Mouse (Mus musculus) heart, embryonic 13.5 days (tissue): ENCODE measurements around the gene Hbq1a. TPM values are rescaled to one million over a fixed set of nuclear protein-coding genes. Genes with fewer than 3 reads are reported as not detected.
A peak's percentile ranks its signal among the peaks of the same experiment; 100 is the strongest.

ENCODE experiments used
- ATAC-seq: fragments of 200-750 bp; cut with Nextera tagmentation; 2 replicates; pipeline ENCODE4 v1.8.0; 2017; ENCODE audit warnings: moderate TSS enrichment; ENCODE audit not compliant: insufficient number of reproducible peaks, low FRiP score, low TSS enrichment; ENCODE audit errors: extremely low read depth
- H3K27ac ChIP-seq: fragments of 300-500 bp; sonication (generic); replicated peaks from 2 replicates; pipeline ENCODE4 v1.5.1; 2015; ENCODE audit warnings: moderate library complexity, mild to moderate bottlenecking, inconsistent platforms
- H3K27me3 ChIP-seq: fragments of 300-500 bp; sonication (generic); replicated peaks from 2 replicates; pipeline ENCODE4 v1.6.1; 2015; ENCODE audit warnings: mild to moderate bottlenecking, inconsistent platforms
- H3K36me3 ChIP-seq: fragments of 300-500 bp; sonication (generic); 2 replicates; pipeline ENCODE4 v1.6.1; 2015; ENCODE audit warnings: mild to moderate bottlenecking, inconsistent platforms
- H3K4me1 ChIP-seq: fragments of 300-500 bp; sonication (generic); 2 replicates; pipeline ENCODE4 v1.6.1; 2015; ENCODE audit warnings: inconsistent platforms
- H3K4me2 ChIP-seq: fragments of 300-500 bp; sonication (generic); 2 replicates; pipeline ENCODE4 v1.6.1; 2015; ENCODE audit warnings: inconsistent platforms, mild to moderate bottlenecking, moderate library complexity
- H3K4me3 ChIP-seq: fragments of 300-500 bp; sonication (generic); 2 replicates; pipeline ENCODE4 v1.5.1; 2015; ENCODE audit warnings: moderate library complexity, mild to moderate bottlenecking, inconsistent platforms
- H3K9ac ChIP-seq: fragments of 300-500 bp; sonication (generic); 2 replicates; pipeline ENCODE4 v1.6.1; 2015; ENCODE audit warnings: inconsistent platforms, mild to moderate bottlenecking, moderate library complexity
- H3K9me3 ChIP-seq: fragments of 300-500 bp; sonication (generic); 2 replicates; pipeline ENCODE4 v1.6.1; 2016; ENCODE audit warnings: inconsistent platforms
- whole genome bisulfite sequencing: fragments of 180-500 bp; shearing (Covaris S2); methylation state at CpG from one replicate; pipeline ENCODE4 v1.1.7; 2015; ENCODE audit warnings: mixed read lengths; 5-methylcytosine and 5-hydroxymethylcytosine counted together
- polyA plus RNA-seq: library from polyadenylated mRNA; unstranded; fragments of >200 nt; fragmentation: Nextera tagmentation; extraction: Ambion mirVana; gene quantifications from 2 replicates; pipeline ENCODE4 v1.2.1, GENCODE M21; 2015

Gene Hbq1a
- polyA plus RNA-seq, 1 experiment from 2014 or later, result 8.0 TPM

DNA sequence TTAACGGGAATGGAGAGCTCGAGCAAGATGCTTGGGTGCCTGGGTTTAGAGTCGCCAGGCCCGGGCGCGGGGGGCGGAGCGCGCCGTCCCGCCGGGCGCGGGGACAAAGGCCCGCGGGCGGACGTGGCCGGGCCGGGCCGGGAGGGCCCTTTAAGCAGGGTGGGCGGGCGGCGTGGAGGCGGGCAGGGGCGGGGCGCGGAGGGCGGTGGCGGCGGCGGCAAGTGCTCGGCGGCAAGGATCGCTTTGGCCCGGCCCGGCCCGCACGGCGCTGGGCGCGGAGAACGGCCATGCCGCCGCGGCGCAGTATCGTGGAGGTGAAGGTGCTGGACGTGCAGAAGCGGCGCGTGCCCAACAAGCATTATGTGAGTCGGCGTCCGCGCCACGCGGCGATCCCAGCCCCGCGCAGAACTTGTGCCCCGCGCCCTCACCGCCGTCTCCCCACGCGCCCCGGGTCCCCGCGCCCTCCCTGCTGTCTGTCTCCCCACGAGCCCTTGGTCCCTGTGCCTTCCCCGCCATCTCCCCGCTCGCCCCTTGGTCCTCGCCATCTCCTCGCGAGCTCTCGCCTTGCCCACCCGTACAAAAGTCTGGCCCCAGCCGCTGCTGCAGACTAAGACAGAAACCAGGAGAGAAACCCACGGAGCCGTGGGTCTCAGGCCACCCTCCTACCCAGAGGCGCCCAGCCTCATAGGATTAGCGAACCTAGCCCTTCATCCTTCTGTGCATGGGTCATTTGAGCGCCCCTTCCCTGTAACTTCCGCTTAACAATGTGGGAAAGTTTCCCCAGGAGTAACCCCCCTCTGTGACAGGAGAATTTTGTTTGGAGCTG is 48.0 kb downstream of the Hbq1a start, which contains the start of gene Sh3pxd2b:
Sh3pxd2b (plus strand) TSS at position 214 of the 826 bp plus-strand sequence.
- peaks cover 18% of the 10 kb centered on the region for H3K36me3 ChIP-seq
- no peaks in the 10 kb centered on the region for H3K9me3 ChIP-seq
- WGBS, result under 1% methylated on average over 60 of the region's 86 CpGs
- H3K4me1 ChIP-seq, result peaks cover 43% of the 10 kb centered on the region
- peak; percentile 58 for ATAC-seq
- H3K27ac ChIP-seq, result peak within 1 kb of the TSS; percentile 84
- H3K4me3 ChIP-seq, result peak within 1 kb of the TSS; percentile 88
- H3K9ac ChIP-seq, result peak within 1 kb of the TSS; percentile 97
- H3K27me3 ChIP-seq, result peaks cover 7% of the 10 kb centered on the region
- H3K4me2 ChIP-seq, result peak within 1 kb of the TSS; percentile 89

DNA sequence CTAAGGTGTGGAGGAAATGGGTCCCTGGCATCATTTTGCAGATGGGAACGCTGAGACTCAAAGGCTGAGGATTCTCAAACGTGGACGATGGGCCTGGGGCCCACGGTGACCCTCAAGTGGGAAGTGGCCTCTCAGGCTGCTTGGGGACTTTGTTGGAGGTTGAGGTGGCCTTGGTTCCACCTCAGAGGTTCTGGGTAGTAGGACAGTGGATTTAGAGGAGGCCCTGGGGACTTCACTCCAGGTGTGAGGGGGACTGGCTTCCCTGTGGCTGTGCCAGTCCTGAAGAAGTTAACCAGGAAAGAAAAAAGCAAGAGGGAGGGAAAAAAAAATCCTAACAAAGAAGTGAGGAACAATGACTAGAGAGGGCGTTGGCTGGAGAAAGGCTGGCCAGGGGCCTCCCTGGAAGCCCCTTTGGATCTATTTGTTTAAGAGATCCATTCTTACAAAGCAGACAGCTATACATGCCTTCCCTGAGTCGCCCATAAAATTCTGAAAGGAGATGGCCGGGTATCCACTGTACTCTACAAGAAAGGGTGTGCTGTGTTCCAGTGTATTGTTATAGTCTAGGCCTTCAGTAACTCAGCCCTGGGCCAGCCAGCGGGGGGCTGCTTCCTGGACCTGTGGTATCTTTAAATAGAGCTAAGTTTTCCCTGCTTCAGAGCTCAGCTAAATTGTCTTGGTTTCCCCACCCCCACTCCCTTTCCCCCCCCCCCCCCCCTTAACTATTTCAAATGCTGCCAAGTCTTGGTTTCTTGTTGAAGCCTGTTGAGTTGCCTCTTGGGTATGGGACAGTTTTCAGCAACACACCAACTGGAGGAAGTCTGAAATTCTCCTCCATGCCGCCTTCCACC is 48.8 kb downstream of the Hbq1a start:
- no peaks in the 10 kb centered on the region for H3K9me3 ChIP-seq
- H3K4me3 ChIP-seq, result peak overlapping the region; percentile 88
- peaks cover 52% of the 10 kb centered on the region for H3K4me1 ChIP-seq
- no peak for ATAC-seq
- 36% methylated on average over 9 of the region's 9 CpGs for WGBS
- peaks cover 18% of the 10 kb centered on the region for H3K36me3 ChIP-seq
- H3K27ac ChIP-seq, result peak overlapping the region; percentile 84
- peak overlapping the region; percentile 97 for H3K9ac ChIP-seq
- peaks cover 7% of the 10 kb centered on the region for H3K27me3 ChIP-seq
- peak overlapping the region; percentile 89 for H3K4me2 ChIP-seq

DNA sequence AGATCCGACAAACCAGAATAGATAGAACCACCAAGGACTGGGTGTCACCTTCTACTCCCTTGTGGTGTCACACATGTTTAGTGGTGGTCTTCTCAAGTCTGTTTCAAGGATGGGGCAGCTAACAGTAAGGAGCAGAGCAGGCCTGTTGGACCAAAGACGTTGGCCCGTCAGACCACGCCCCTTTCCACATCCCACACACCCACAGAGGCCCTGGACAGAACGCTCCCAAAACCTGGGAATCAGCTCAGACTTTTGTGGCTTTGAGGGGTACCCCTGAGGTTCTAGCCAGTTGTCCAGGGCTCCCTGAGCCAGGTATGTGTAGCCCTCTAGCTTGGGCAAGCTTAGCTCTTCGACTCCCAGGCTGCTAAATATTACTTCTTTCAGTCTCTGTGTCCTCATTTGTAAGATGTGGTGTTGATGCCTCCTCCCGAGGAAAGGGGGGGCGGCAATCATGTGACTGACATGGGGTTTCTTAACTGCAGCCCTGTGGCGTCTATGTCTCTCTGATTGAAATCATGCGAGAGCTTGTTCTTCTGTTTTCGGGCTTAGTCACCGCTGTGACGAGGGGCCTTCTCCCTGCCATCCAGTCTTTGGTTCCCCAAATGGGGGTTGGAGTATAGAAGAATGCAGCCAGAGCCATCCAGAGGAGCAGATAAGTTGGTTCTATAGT is 49.5 kb downstream of the Hbq1a start:
- 70% methylated on average over 13 of the region's 13 CpGs for WGBS
- Histone ChIP-seq H3K27me3 (peaks cover 7% of the 10 kb centered on the region), H3K4me1 (peaks cover 59% of the 10 kb centered on the region), H3K27ac (peak overlapping the region; percentile 84), H3K36me3 (peaks cover 18% of the 10 kb centered on the region), H3K4me2 (peak overlapping the region; percentile 89), H3K4me3 (peak overlapping the region; percentile 88), H3K9me3 (no peaks in the 10 kb centered on the region), H3K9ac (peak overlapping the region; percentile 97)
- no peak for ATAC-seq

Other genes with a start within 250 kb of the Hbq1a start
- 0.15 TPM in 1 of 2 replicates, not detected in the other for gene Il9r, start 99.8 kb upstream of the Hbq1a start, polyA plus RNA-seq
- gene Snrnp25, start 94.7 kb upstream of the Hbq1a start, polyA plus RNA-seq, result 44.9 and 46.7 TPM in 2 replicates
- 34.1 and 34.8 TPM in 2 replicates for gene Rhbdf1, start 77.8 kb upstream of the Hbq1a start, polyA plus RNA-seq
- 19.7 and 21.2 TPM in 2 replicates for gene Mpg, start 73.6 kb upstream of the Hbq1a start, polyA plus RNA-seq
- 33.4 and 34.9 TPM in 2 replicates for gene Nprl3, start 32.4 kb upstream of the Hbq1a start, polyA plus RNA-seq
- 2,385 and 4,851 TPM in 2 replicates for gene Hba-x, start 23.7 kb upstream of the Hbq1a start, polyA plus RNA-seq
- 17,648 and 28,254 TPM in 2 replicates for gene Hba-a1, start 16.6 kb upstream of the Hbq1a start, polyA plus RNA-seq
- gene Hbq1b, start 13.1 kb upstream of the Hbq1a start, polyA plus RNA-seq, result 9.6 and 10.0 TPM in 2 replicates
- 42,363 and 67,294 TPM in 2 replicates for gene Hba-a2, start 3.6 kb upstream of the Hbq1a start, polyA plus RNA-seq
- gene Sh3pxd2b, start 47.8 kb downstream of the Hbq1a start, polyA plus RNA-seq, result 11.5 and 12.1 TPM in 2 replicates
- 26.5 and 26.8 TPM in 2 replicates for gene Ubtd2, start 155.3 kb downstream of the Hbq1a start, polyA plus RNA-seq
- gene Efcab9, start 232.0 kb downstream of the Hbq1a start, polyA plus RNA-seq, result 0.25 TPM in 1 of 2 replicates, not detected in the other
- gene Stk10, start 233.2 kb downstream of the Hbq1a start, polyA plus RNA-seq, result 2.3 and 2.6 TPM in 2 replicates